Mouse (Mus musculus) liver, embryonic 14.5 days (tissue): Measurements from ENCODE around the gene Bub3.

Experiments used
- CTCF ChIP-seq: IDR thresholded peaks from 2 replicates; pipeline ENCODE4 v1.5.1; 2016; ENCODE audit warnings: antibody characterized with exemption, low read depth, control low read depth
- EP300 ChIP-seq: IDR thresholded peaks from 2 replicates; pipeline ENCODE4 v1.6.1; 2016; ENCODE audit warnings: antibody characterized with exemption, low read depth

GRCm38 (mm10) chr7:131551931-131552741 lies 7.9 kb upstream of the Bub3 start:
- TF ChIP-seq CTCF, result no peak
- TF ChIP-seq EP300, result no peak
